Mouse (Mus musculus): ENCODE measurements around the gene Nr1i2.
"Not testable (repeated sequence)": the region's sequence is repeated elsewhere in the genome, so short reads cannot be mapped to it uniquely, and the experiment has no call there.

Nr1i2 gene

DNA sequence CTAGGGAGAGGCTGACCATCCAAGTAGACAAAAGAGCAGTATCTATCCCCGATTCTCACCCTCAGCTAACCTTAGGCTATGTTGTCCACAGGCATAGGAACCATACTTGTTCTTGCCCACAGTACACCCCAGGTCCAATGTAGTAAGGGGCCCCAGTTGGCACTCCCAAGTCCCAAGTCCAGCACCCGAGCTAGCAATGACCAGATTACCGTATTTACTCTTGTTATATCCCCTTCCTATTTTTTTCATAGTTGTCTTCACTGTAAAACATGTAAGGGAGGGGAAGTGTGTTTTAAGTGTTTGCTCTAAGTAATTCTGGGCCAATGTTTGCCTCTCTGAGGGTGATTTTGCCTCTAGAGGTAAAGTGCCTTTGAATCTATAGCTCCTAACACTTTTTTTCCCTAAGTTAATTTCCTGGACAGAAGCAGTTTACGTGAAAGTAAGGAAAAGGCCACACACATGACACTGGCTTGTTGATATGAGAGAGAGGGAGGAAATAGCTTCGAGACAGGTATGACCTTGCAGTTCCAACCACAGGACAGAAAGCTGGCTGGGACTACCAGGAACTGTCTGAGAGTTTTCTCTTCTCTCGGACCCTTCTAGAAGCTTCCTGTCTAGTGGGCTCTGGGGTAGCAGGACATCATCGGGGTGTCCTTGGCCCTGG, at the start of gene Nr1i2:
Gene Nr1i2 (minus strand): TSS at position 140 of the 664 bp plus-strand sequence.
- DNase-seq (ENCODE audit: low spot score in 2 of 2), result no peak

DNA sequence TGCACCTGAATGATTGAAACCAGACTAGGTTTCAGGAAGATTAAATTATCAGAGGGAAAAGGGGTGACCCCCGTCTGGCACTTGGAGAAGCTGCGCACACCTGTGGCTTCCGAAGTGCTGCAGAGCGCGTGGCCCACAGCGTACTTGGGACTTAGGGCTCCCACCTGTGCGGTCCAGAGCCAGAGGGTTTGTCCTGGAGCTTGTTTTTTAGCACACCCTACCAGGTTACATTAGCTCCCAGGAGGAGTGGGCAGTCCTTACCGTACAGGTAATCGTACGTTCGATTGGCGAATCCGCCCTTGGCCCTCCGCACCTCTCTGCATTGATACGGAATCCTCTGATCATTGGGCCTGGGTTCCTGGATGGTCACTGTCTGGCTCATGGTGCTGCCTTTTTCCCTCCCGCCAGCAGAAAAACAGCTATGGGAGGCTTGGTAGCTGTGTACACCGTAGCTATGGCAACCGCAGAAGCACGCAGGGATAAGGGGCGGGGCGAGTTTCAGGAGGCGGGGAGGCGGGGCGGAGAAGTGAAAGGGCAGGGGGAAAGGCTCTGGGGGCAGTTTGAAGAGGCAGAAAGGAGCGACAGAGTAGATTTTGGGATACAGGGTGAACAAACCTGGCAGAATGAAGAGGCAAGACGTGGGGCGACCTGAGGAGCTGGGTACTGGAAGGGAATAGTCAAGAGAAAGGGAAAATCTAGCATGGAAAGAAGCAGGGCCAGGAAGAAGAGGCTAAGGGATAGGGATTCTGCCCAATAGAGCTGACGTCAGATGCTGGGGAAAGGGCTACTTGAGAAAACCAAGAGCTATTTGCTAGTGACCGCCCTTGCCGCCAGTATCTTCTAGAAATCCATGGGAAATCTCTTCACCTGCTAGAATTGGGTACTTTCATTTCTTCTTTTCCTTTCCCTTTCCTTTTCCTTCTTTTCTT, 47.0 kb upstream of the Nr1i2 start, which contains the start of gene Maats1:
Gene Maats1 (minus strand): TSS at position 748 of the 929 bp plus-strand sequence.
- peak in 1 of 2 experiments; percentile 26 for DNase-seq (ENCODE audit: low spot score in 2 of 2)

DNA sequence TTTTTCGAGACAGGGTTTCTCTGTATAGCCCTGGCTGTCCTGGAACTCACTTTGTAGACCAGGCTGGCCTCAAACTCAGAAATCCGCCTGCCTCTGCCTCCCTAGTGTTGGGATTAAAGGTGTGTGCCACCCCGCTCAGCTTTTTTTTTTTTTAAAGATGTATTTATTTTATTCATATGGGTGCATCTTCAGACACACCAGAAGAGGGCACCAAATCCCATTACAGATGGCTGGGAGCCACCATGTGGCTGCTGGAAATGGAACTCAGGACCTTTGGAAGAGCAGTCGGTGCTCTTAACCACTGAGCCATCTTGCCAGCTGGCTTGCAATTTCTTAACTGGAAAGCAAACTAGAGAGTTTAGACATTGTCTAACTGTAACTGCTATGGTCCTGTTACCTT, 43.5 kb upstream of the Nr1i2 start:
- not testable (repeated sequence) for DNase-seq (ENCODE audit: low spot score in 2 of 2)

DNA sequence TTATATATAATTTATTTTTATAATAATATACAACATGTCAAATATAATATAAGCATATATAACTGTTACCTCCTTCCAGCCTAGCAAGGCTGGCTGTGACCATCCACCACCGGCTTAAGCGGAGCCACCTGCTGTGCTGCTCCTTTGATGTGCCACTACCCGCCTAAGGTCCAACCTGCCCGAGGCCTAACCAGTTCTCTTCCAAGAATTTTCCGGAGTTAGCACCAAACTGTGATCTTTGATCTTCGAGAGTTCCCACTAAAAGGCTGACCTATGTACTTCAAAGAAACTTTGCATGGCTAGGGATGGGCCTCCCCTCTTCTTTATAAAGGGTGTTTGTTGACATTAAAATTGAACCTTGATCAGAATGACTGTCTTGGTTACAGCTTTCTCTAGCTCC, 39.8 kb upstream of the Nr1i2 start:
- no peak for DNase-seq (ENCODE audit: low spot score in 2 of 2)

DNA sequence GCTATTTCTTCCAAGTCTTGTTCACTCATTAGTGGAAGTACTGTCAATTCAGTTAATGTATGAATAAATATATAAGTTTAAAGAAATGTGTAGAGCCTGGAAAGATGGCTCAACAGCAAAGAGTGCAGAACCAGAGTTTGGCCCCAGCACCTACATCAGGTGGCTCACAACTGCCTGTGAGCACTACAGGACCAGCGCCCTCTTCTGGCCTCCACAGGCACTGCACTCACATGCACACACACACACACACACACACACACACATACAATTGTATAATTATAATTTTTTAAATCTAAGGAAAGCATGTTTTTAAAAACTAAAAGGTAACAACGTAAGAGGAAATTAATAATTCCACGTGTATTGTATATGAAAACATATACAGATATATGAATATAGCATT, 34.7 kb upstream of the Nr1i2 start:
- no peak for DNase-seq (ENCODE audit: low spot score in 2 of 2)

DNA sequence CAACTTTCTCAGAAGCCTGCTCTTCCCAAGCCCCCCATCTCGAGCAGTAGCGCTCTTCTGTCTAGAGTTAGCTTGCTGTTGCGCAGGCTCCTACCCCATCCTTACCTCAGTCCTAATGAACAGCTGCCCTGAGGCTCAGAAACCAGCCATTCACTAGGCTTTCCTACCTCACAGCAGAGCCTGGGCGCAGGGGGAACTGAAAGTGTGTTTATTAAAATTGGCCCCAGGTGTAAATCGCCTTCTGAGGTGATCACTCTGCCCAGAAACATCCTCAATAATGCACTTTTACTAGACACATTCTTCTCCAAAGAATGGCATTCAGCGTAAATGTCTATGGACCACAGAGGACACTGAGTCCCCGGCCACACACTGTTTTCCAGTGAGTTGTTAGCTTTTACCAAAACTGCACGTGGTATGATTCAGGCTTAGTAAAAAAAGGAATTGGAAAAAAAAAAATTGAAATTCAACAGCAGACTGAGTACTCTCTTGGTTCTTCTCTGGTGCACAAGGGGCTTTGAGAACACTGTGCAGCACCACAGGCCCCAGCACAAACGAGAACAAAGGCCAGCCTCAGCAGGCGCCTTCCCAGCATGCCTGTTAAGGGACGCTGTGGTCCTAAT, 32.3 kb upstream of the Nr1i2 start:
- DNase-seq (ENCODE audit: low spot score in 2 of 2), result no peak

DNA sequence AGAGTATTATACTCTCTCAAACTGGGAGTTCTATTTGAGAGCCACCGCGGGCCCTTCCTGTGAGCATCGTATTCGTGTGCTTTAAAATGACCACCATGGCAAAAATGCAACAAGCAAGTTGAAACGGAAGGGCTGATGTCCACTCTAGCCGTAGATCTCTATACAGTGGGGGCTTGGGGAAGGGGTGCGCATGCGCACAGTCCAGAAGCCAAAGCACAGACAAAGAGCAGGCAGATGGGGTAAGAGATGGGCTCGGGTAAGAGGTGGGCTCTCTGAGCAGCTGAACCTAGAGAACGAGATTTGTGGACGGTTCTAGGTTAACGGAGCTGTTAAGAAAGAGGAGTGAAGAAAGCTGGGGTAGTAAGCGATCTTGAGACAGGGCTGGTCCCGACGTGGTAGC, 29.7 kb upstream of the Nr1i2 start:
- no peak for DNase-seq (ENCODE audit: low spot score in 2 of 2)

DNA sequence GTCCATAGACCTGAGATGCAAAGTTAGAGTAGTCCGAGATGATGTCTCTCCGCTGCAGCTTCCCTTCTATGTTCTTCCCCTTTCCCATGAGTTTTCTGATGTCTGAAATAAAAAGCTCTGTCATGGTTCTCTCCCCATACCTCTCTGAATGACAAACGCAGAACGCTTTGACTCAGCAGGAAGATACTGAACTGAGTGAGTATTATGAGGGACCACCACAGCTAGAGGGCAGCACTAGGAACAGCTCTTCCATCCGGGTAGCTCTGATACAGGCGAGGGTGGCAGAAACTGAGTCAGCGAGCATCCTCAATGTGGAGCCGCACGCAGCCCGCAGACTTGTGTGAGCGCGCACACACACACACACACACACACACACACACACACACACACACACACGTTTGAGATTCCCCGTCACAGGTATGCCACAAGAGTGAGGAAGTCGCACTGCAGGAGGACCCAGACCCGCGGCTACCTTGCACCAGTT, 26.9 kb upstream of the Nr1i2 start:
- DNase-seq (ENCODE audit: low spot score in 2 of 2), result peak; percentile 22 to 34

DNA sequence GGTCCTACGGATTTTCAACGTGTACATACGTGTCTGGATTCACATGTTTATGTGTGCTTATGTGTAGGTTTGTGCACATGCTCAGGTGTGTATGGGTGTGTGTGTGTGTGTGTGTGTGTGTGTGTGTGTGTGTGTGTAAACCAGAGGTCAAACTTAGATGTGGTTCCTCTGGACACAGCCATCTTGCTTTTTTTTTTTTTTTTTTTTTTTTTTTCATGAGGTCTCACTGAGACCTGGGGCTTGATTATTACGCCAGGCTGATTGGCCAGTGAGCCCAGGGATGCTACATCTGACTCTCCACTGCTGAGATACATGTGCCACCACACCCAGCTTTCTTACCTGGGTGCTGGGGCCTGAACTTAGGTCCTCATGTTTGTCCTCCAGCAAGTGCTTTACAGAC, 24.5 kb upstream of the Nr1i2 start:
- DNase-seq (ENCODE audit: low spot score in 2 of 2), result no peak

DNA sequence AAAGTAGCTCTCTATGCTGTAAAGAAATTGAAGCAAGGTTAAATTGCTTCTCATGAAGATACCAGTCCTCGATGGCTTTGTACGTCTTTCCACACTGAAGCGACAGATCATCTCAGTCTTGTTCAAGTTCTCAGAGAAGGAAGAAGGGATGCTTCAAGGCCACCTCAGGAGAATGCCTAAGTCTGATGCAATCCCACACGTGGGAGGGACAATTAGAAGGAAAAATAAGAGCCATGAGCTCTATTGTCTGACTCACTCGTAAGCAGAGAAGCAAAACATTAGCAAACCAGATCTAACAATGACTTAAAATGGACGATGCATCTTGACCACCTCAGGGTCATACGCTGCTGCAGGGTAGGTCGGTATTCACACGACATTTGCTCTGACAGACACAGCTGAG, 23.9 kb upstream of the Nr1i2 start:
- no peak for DNase-seq (ENCODE audit: low spot score in 2 of 2)

DNA sequence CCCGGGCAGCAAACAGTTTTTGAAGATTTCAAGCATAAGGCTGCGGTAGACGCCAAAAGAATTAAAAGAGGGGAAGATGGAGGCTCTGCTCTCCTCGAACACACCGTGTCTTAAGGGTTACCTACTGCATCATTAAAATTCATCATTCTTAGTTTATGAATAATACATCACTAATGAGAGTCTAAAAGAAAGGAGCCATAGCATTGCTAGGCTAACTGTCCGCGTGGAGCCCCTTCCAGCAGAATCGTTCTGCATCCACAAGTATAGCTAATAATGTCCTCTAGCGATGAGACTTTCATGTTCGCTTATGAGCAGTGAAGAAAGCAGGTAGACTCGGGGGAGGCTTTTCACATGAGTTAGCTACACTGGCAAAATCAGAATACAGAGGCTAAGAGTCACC, 13.6 kb upstream of the Nr1i2 start:
- no peak for DNase-seq (ENCODE audit: low spot score in 2 of 2)

DNA sequence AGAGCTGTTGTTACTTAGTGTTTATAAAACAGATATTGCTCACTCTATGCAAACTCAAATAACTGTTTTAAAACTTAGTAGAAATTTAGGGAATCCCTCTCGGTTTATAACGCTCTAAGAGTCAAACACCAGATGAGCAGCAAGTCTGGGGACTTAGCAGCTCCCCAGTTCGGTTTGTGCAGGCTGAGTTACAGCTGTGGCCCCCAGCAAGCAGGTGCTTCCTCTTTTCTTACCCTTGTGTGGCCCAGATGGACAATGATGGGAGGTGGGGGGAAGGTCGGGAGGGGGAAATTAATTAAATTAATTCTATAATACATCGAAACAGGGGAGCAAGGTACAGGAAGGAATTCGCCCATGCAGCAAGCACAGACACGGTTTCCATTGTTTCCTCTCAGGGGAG, 13.0 kb upstream of the Nr1i2 start:
- no peak for DNase-seq (ENCODE audit: low spot score in 2 of 2)

DNA sequence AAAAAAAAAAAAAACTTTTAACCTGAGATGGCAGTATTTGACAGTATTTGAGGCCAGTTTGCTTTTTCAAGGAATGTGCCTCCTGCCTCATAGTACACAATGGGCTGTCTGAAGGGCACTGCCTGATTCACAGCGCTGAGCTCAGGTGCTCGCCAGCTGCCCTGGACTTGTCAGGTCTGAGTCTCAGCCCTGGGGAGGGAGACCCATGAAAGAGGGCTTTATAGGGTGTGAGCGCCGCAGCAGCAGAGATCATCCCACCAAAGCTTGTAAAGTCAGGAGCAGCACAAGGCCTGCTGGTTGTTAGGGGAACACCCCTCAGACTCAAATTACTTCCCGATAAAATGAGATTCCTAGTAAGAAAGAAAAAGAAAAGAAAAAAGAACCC, 12.6 kb upstream of the Nr1i2 start:
- DNase-seq (ENCODE audit: low spot score in 2 of 2), result no peak

DNA sequence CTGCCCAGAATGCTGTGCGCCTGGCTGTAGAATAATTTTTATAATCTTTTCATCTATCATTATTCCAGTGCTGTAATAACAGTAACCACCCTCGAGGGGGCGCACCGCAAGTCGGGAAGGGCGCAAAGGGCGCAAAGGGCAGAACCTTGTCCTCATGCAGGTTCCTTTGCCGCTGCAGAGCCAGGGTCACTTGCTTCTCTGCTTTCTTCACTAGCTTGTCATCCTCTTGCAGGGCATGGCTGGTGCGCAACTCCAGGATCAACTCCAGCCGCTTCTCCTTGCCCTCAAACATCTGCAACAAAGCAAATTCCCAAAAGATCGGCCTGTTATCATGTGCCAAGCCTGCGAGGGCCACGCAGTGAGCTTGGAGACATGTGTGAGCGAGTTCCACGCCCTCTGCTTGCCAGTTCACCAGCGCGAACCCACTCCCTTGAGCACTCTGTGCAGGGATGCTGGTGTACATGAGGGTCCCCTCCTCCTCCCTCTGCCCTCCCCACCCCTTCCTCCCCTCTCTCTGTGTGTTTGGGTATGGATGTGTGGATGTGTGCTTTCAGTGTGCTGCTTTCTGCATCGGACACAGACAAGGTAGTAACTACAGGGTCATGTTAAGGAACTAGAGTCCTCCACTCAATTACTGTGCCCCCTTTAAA, 12.1 kb upstream of the Nr1i2 start:
- DNase-seq (ENCODE audit: low spot score in 2 of 2), result no peak

DNA sequence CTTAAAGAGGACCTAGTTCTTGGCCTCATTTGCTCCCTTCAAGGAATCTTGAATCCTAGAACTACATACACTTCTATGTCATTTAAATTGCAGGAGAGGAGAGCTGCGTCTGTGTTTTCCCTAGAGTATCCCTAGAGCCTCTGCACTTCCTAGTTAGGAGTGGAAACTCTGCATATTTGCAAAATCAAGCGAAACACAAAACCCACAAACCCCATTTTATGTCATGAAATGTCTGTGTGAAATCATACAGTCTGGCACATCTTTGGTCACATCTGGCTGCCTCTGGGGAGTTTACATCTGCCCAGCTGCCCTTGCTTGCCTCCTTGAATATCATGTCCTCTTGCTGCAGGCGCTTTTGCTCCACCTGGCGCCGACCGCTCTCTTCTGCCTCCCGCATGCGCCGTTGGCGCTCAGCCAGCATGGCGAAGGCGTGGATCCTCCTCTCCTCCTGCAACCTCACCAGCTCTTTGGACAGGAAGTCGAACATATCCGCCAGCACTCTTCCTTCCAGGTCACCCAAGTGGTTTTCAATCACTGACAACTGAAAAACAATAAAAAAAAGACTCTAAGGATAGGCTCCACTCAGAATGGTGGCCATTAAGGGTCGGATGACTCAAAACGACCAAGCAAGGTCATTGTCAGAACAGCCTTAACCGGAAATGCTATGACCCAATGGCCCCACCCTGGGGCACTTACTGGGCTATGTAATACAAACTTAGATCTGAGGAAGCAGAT, 10.0 kb upstream of the Nr1i2 start:
- DNase-seq (ENCODE audit: low spot score in 2 of 2), result peak in 1 of 2 experiments; percentile 11

DNA sequence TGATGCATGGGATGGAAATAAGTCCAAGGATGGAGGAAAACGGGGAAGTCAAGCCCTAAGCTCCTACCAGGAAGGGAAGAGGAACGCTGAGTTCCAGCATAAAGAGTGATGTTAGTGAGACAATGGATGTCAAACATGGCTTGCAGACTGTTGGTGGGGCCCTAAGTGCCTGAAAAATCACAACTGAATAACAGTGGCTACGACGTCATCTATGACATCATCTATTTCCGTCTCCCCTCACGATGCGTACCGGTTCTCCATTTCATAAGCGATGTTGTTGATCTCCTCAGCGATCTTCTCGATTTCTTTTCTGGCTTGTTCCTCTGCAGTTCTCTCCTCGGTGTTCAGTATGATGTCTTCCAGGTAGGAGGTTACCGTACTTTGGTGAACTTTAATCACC, 7.7 kb upstream of the Nr1i2 start:
- no peak for DNase-seq (ENCODE audit: low spot score in 2 of 2)

DNA sequence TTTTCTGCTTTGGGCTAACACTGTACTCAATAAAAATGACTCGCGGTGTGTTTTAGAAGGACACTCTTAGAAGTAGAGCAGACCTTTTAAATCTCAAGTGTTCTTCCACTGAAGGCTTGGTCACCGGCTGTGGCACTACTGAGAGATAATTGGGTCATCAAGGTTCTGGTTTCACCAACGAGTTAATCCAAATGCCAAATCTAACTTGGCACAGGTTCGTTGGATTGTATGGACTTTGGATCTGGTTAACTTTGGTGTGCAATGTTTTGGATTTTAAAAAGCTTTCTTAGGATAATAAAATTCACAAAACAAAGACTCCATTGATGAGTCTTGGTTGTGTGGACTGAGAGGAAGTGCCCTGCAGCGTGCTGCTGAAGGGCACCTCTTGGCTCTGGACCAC, 3.8 kb upstream of the Nr1i2 start:
- DNase-seq (ENCODE audit: low spot score in 2 of 2), result no peak

DNA sequence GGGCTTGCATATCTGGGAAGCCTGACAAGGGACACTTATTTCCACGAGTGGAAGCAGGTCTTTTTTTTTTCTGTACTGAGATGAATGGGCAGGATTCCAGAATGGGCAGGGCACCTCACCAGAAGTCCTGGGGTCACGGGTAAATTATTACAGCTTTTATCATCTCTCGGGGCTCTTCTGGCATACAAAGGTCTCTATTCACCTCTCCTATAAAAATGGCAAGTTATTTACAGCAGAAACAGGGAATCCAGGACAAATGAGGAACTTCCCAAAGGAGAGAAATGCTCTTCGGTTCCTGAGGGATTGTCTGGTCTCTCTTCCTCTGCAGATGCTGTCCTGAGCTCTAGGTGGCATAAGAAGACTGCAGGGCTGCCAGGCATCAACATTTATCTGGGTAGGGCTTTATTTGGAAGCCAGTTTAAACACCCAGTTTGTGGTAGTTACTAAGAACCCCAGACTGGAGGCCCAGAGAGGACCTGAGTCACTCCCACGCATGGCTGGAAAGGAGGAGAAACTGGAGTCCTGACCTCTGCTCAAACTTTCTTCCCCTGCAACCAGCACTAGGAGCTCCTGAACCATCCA, 816 bp upstream of the Nr1i2 start:
- no peak for DNase-seq (ENCODE audit: low spot score in 2 of 2)

DNA sequence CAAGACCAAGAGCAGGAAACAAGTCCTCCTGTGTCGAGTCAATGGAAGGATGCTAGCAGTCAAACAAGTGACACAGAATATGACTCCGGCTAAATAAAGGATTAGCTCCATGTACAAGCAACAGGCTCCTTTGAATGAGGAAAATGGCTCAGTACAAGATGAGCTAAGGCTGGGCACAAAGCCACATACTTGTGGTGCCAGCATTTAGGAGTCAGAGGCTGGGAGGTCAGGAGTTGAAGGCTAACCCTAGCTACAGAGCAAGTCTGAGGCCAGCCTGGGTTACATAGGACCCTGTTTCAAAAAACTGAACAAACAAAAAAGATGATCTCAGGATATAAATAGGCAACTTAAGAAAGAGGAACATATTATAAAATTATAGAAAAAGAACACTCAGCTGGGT, 4.5 kb downstream of the Nr1i2 start:
- no peak for DNase-seq (ENCODE audit: low spot score in 2 of 2)

DNA sequence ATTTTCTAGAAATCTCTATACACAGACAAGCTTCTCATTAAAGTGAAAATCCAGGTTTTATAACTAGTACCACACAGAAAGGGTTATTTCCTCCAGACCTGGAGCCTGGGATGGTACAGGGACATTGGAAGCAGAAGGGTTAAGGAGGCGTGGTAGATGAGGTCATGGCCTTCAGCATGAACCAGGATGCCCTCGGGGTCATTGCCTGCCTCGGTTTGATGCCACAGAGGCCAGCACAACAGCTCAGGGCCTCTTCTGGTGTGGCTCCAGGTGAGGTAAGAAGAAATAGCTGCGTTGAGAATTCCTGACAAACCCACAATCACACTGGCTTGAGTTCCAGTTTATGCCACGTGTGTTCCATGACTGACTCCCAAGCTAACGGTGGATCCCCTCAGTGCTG, 5.8 kb downstream of the Nr1i2 start:
- no peak for DNase-seq (ENCODE audit: low spot score in 2 of 2)

DNA sequence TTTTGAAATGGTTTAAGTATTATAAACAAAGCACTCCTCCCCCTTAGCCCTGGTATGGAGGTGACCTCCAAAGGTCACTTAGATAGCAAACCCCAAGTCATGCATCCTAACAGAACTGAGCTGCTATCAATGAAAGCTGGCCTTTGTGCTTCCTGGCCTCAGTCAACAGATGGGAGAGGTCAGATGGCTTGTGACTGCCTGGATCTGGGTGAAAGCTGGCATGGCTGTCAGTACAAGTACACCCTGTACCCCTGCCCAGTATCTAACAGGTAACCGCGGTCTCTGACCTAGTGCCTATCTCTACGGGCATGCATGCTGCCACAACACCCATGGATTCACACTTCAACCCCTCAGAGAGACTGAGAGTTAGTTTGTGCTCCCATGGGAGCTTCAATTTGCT, 6.9 kb downstream of the Nr1i2 start:
- no peak for DNase-seq (ENCODE audit: low spot score in 2 of 2)

Data from spleen, postnatal 36 days (tissue).